Mouse (Mus musculus): ENCODE measurements around the gene Tial1.

DNA sequence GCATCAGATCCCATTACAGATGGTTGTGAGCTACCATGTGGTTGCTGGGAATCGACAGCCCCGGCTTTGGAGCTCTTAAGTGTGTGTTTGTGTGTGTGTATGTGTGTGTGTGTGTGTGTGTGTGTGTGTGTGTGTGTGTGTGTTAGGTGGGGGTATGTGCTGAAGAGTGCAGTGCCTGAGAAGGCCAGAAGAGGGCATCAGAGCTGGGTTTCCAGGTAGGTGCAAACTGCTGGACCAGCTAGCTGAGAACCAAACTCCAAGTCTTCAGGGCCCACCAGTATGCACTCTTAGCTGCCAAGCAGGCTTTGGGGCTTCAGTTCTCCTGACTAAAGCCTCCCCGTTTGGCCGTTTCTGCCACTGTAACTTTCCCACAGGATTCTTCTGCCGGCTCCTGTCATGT, 53.3 kb downstream of the Tial1 start:
- TF ChIP-seq CTCF (IDR thresholded peaks at IDR 0.05; ENCODE audit: low read depth, low read length) (peak; percentile 26; the same call in 1 of the 2 replicates), POLR2A (IDR thresholded peaks at IDR 0.05; ENCODE audit: borderline replicate concordance, low read depth, low read length) (no peak)

Measured in bone marrow macrophage, adult 2 months (primary cell).